Mouse (Mus musculus) lung, embryonic 15.5 days (tissue): ENCODE results near the gene A430005L14Rik. TPM values are rescaled to one million over a fixed set of nuclear protein-coding genes. Genes with fewer than 3 reads are reported as not detected.

Experiments used
- ATAC-seq: fragments of 200-750 bp; cut with Nextera tagmentation; 2 replicates; pipeline ENCODE4 v1.8.0; 2017; ENCODE audit warnings: moderate number of reproducible peaks, borderline replicate concordance; ENCODE audit not compliant: low FRiP score, low TSS enrichment; ENCODE audit errors: extremely low read depth
- H3K27ac ChIP-seq: fragments of 300-500 bp; sonication (generic); 2 replicates; pipeline ENCODE4 v1.5.1; 2015; ENCODE audit warnings: moderate library complexity, mild to moderate bottlenecking, inconsistent platforms
- H3K27me3 ChIP-seq: fragments of 300-500 bp; sonication (generic); 2 replicates; pipeline ENCODE4 v1.6.1; 2015; ENCODE audit warnings: inconsistent platforms
- H3K36me3 ChIP-seq: fragments of 300-500 bp; sonication (generic); 2 replicates; pipeline ENCODE4 v1.6.1; 2015; ENCODE audit warnings: inconsistent platforms
- H3K4me1 ChIP-seq: fragments of 300-500 bp; sonication (generic); 2 replicates; pipeline ENCODE4 v1.6.1; 2015; ENCODE audit warnings: inconsistent platforms
- H3K4me2 ChIP-seq: fragments of 300-500 bp; sonication (generic); 2 replicates; pipeline ENCODE4 v1.6.1; 2015; ENCODE audit warnings: inconsistent platforms, mild to moderate bottlenecking, moderate library complexity
- H3K4me3 ChIP-seq: fragments of 300-500 bp; sonication (generic); 2 replicates; pipeline ENCODE4 v1.5.1; 2015; ENCODE audit warnings: mild to moderate bottlenecking, inconsistent platforms
- H3K9ac ChIP-seq: fragments of 300-500 bp; sonication (generic); 2 replicates; pipeline ENCODE4 v1.6.1; 2015; ENCODE audit warnings: inconsistent platforms
- H3K9me3 ChIP-seq: fragments of 300-500 bp; sonication (generic); 2 replicates; pipeline ENCODE4 v1.6.1; 2016; ENCODE audit warnings: inconsistent platforms
- WGBS: fragments of 180-500 bp; shearing (Covaris S2); methylation state at CpG from one replicate; pipeline ENCODE4 v1.1.7; 2015; 5-methylcytosine and 5-hydroxymethylcytosine counted together
- polyA plus RNA-seq: library from polyadenylated mRNA; unstranded; fragments of >200 nt; fragmentation: Nextera tagmentation; extraction: Ambion mirVana; gene quantifications from 2 replicates; pipeline ENCODE4 v1.2.1, GENCODE M21; 2015

Gene A430005L14Rik
- polyA plus RNA-seq, 1 experiment from 2014 or later = 84.1 TPM

DNA sequence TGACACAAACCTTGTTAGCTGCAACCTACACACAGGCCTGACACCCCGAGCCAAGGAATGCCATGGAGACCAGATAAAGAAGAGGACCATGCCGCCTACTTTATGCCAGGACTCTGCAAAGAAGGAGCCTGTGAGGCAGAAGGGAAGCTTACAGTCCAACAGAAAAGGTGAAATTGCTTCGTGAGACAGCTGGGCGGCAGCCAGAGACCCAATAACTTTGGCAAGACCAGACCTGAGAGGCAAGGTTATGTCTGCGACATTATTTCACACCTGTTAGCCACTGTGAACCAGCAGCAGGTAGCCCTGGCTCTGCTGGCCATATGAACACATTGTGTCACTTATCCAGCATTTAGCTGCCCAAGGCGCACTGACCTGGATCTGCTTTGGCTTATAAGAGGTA lies 11.3 kb upstream of the A430005L14Rik start:
- Histone ChIP-seq H3K27ac (no peak overlapping the region), H3K4me2 (no peak overlapping the region), H3K4me3 (no peak overlapping the region), H3K36me3 (no peaks in the 10 kb centered on the region), H3K27me3 (peaks cover 35% of the 10 kb centered on the region; the same call in 1 of the 2 replicates), H3K9me3 (no peaks in the 10 kb centered on the region), H3K4me1 (no peaks in the 10 kb centered on the region), H3K9ac (no peak overlapping the region)
- 77% methylated on average over 6 of the region's 6 CpGs for WGBS
- no peak for ATAC-seq

GRCm38 (mm10) chr4:153950372-153950771 lies 6.7 kb upstream of the A430005L14Rik start:
- H3K4me2 ChIP-seq = no peak overlapping the region
- 69% methylated on average over 2 of the region's 2 CpGs for WGBS
- H3K27ac ChIP-seq = no peak overlapping the region
- H3K4me1 ChIP-seq = no peaks in the 10 kb centered on the region
- no peak for ATAC-seq
- H3K9ac ChIP-seq = no peak overlapping the region
- no peak overlapping the region for H3K4me3 ChIP-seq
- H3K27me3 ChIP-seq = peaks cover 40% of the 10 kb centered on the region
- no peaks in the 10 kb centered on the region for H3K36me3 ChIP-seq
- no peaks in the 10 kb centered on the region for H3K9me3 ChIP-seq

- Histone ChIP-seq H3K4me2 (no peak overlapping the region), H3K27me3 (peaks cover 39% of the 10 kb centered on the region), H3K4me1 (no peaks in the 10 kb centered on the region), H3K36me3 (no peaks in the 10 kb centered on the region), H3K27ac (no peak overlapping the region), H3K9ac (no peak overlapping the region), H3K4me3 (no peak overlapping the region), H3K9me3 (no peaks in the 10 kb centered on the region)
- 40% methylated on average over 3 of the region's 3 CpGs for WGBS
- no peak for ATAC-seq
Measured at GRCm38 (mm10) chr4:153951150-153951549, 5.9 kb upstream of the A430005L14Rik start.

- Histone ChIP-seq H3K36me3 (no peaks in the 10 kb centered on the region), H3K27me3 (peaks cover 36% of the 10 kb centered on the region), H3K4me3 (no peak overlapping the region), H3K27ac (no peak overlapping the region), H3K4me2 (no peak overlapping the region), H3K9me3 (no peaks in the 10 kb centered on the region), H3K9ac (no peak overlapping the region), H3K4me1 (no peaks in the 10 kb centered on the region)
- no peak for ATAC-seq
- WGBS = 44% methylated on average over 5 of the region's 5 CpGs
Measured at GRCm38 (mm10) chr4:153951692-153952091, 5.3 kb upstream of the A430005L14Rik start.

DNA sequence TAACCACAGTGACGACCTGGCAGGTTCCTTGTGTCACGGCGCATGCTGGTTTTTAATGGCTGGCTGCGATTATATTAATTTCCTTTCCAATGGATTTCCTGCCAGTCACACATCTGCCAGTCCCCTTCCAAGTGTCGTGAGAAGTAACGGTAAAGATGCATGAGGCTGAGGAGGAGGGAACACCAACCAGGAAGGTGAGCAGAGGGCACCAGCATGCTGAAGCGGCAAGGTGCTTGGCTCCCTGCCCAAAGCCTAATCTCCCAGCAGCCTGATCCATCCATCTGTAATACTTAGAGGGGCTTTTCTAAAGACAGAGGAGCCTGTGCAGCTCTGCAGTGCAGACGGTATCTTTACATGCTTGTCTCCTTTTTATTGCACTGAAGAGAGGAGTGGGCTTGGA lies 1.4 kb upstream of the A430005L14Rik start:
- H3K9me3 ChIP-seq = no peaks in the 10 kb centered on the region
- ATAC-seq = no peak
- no peak overlapping the region for H3K9ac ChIP-seq
- H3K4me3 ChIP-seq = no peak overlapping the region
- H3K36me3 ChIP-seq = peaks cover 11% of the 10 kb centered on the region; the same call in 1 of the 2 replicates
- no peak overlapping the region for H3K27ac ChIP-seq
- H3K4me2 ChIP-seq = no peak overlapping the region
- WGBS = 78% methylated on average over 8 of the region's 8 CpGs
- H3K27me3 ChIP-seq = peaks cover 24% of the 10 kb centered on the region
- H3K4me1 ChIP-seq = peaks cover 14% of the 10 kb centered on the region

- peaks cover 19% of the 10 kb centered on the region for H3K27me3 ChIP-seq
- H3K4me2 ChIP-seq = peak overlapping the region; percentile 80
- WGBS = under 1% methylated on average over 37 of the region's 37 CpGs
- ATAC-seq = no peak
- peak overlapping the region; percentile 93 for H3K9ac ChIP-seq
- H3K36me3 ChIP-seq = peaks cover 29% of the 10 kb centered on the region
- peaks cover 14% of the 10 kb centered on the region for H3K4me1 ChIP-seq
- peak overlapping the region; percentile 86 for H3K4me3 ChIP-seq
- peak overlapping the region; percentile 95 for H3K27ac ChIP-seq
- no peaks in the 10 kb centered on the region for H3K9me3 ChIP-seq
Measured at GRCm38 (mm10) chr4:153957444-153958250, 610 bp downstream of the A430005L14Rik start.

GRCm38 (mm10) chr4:153962631-153963030 lies 5.6 kb downstream of the A430005L14Rik start:
- no peak overlapping the region for H3K4me2 ChIP-seq
- H3K36me3 ChIP-seq = peaks cover 47% of the 10 kb centered on the region
- H3K27ac ChIP-seq = no peak overlapping the region
- WGBS = 74% methylated on average over 7 of the region's 7 CpGs
- no peaks in the 10 kb centered on the region for H3K9me3 ChIP-seq
- H3K9ac ChIP-seq = no peak overlapping the region
- H3K27me3 ChIP-seq = no peaks in the 10 kb centered on the region
- no peak for ATAC-seq
- H3K4me3 ChIP-seq = no peak overlapping the region
- peaks cover 13% of the 10 kb centered on the region for H3K4me1 ChIP-seq

DNA sequence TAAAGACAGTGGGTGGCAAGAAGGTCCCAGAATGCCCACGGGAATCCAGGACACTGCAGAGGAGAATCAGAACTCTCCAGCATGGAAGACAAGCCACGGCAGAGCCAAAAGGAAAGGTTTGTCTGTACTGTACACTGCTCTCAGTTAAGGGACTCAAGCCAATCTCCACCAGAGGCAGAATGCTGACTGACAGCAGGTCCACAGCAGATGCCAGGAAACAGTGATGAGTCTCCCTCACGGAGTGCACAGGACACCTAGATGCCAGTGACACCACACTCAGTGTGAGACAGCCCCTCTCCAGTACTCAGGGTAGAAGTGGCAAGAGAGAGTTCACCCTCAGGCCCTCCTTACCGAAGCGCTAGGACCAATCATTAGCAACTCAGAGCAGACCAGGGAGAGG lies 9.6 kb downstream of the A430005L14Rik start:
- Histone ChIP-seq H3K4me1 (no peaks in the 10 kb centered on the region), H3K4me2 (no peak overlapping the region), H3K27ac (no peak overlapping the region), H3K27me3 (no peaks in the 10 kb centered on the region), H3K9me3 (no peaks in the 10 kb centered on the region), H3K4me3 (no peak overlapping the region), H3K36me3 (peaks cover 40% of the 10 kb centered on the region), H3K9ac (no peak overlapping the region)
- no peak for ATAC-seq
- 87% methylated on average over 5 of the region's 5 CpGs for WGBS

- Histone ChIP-seq H3K4me3 (no peak overlapping the region), H3K27me3 (no peaks in the 10 kb centered on the region), H3K9ac (no peak overlapping the region), H3K4me2 (no peak overlapping the region), H3K9me3 (no peaks in the 10 kb centered on the region), H3K36me3 (peaks cover 32% of the 10 kb centered on the region), H3K27ac (no peak overlapping the region), H3K4me1 (no peaks in the 10 kb centered on the region)
- ATAC-seq = no peak
- 90% methylated on average over 2 of the region's 2 CpGs for WGBS
Measured at GRCm38 (mm10) chr4:153967556-153967955, 10.5 kb downstream of the A430005L14Rik start.

DNA sequence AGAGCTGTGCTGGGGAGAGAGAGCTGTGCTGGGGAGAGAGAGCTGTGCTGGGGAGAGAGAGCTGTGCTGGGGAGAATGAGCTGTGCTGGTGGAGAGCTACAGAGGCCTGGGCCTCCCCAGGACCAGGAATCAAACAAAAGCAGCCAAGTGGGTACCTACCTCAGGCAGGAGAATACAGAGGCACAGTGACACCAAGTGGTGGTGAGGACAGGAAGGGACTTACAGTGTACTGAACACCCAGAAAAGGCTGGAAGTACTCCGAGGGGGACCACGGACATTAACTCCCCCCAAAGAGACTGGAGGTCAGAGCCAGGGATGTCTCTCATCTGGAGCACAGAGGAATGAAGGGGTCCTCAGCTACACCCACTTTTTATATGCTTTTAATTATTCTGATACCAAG lies 11.0 kb downstream of the A430005L14Rik start:
- no peak overlapping the region for H3K4me2 ChIP-seq
- H3K27ac ChIP-seq = no peak overlapping the region
- H3K9me3 ChIP-seq = no peaks in the 10 kb centered on the region
- H3K9ac ChIP-seq = no peak overlapping the region
- no peak overlapping the region for H3K4me3 ChIP-seq
- H3K27me3 ChIP-seq = no peaks in the 10 kb centered on the region
- H3K36me3 ChIP-seq = peaks cover 27% of the 10 kb centered on the region
- no peaks in the 10 kb centered on the region for H3K4me1 ChIP-seq
- ATAC-seq = no peak
- WGBS = 79% methylated on average over 2 of the region's 2 CpGs

GRCm38 (mm10) chr4:153974431-153975291 lies 17.6 kb downstream of the A430005L14Rik start, which contains the start of the genes Dffb and Cep104:
Gene Dffb (minus strand): TSS chr4:153975126.
Gene Cep104 (plus strand): TSS chr4:153975194.
- Histone ChIP-seq H3K4me2 (peak within 1 kb of the TSS; percentile 72), H3K4me3 (peak within 1 kb of the TSS; percentile 88), H3K27me3 (no peaks in the 10 kb centered on the region), H3K9ac (peak within 1 kb of the TSS; percentile 81), H3K9me3 (no peaks in the 10 kb centered on the region), H3K36me3 (peaks cover 14% of the 10 kb centered on the region), H3K27ac (no peak within 1 kb of the TSS), H3K4me1 (peaks cover 16% of the 10 kb centered on the region)
- ATAC-seq = peak; percentile 97
- WGBS = 1% methylated on average over 68 of the region's 68 CpGs

- no peak; the same call in 1 of the 2 replicates for ATAC-seq
Measured at GRCm38 (mm10) chr4:153975292-153975662, 18.2 kb downstream of the A430005L14Rik start.

More at GRCm38 (mm10) chr4:153975292-153975662, 18.2 kb downstream of the A430005L14Rik start:
- peaks cover 13% of the 10 kb centered on the region for H3K36me3 ChIP-seq
- no peaks in the 10 kb centered on the region for H3K9me3 ChIP-seq
- no peaks in the 10 kb centered on the region for H3K27me3 ChIP-seq
- WGBS = under 1% methylated on average over 33 of the region's 33 CpGs
- peak overlapping the region; percentile 72 for H3K4me2 ChIP-seq
- H3K4me1 ChIP-seq = peaks cover 16% of the 10 kb centered on the region
- peak overlapping the region; percentile 88 for H3K4me3 ChIP-seq
- peak overlapping the region; percentile 81 for H3K9ac ChIP-seq
- no peak overlapping the region for H3K27ac ChIP-seq
